Mouse (Mus musculus) skeletal muscle tissue, adult 2 months (tissue): ENCODE results near the gene Ciz1.

ENCODE experiments used
- DNase-seq: peaks from one replicate; pipeline ENCODE4 v3.0.0-alpha.2; 2012; ENCODE audit warnings: low read depth, low spot score

Ciz1 gene

DNA sequence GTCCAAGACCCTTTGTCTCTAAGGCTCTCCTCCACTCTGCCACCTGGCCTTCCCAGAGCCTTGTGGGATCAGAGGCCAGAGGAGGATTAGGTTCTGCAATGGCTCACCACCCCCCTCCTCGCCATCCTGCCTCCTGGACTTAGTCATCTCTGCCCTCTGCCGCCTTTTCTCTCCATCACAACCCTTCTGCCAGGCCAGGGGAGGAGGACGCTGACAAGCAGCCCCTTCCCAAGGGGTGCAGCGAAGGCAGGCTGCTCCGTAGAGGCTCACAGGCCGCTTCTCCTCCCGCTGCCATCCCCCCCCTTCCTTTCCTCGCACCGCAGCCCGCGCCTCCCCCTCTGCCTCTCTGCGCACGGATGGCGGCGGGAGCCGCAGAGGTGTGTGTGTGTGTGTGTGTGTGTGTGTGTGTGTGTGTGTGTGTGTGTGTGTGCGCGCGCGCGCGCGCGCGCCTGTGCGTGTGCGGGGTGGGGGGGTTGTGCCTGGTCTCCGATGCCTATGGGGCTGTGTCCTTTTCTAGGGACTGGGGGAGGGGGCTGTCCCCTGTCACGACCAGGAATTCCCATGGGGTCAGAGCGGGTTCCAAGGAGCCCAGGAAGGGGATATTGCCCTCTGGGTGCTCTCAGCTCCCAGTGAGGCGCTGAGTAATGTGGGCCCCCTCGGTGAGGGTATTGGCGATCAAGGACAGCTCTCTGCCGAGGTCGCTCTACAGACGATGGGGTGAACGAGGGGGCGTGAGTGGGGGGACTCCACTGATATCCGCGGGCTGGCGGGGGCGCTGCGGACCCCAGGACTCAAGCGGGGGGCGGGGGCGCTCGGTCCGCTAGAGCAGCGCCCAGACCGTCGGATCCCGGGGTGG is at the start of gene Ciz1:
Gene Ciz1 (plus strand): TSS at position 177 of the 856 bp plus-strand sequence.
- no peak for DNase-seq

- no peak for DNase-seq
These were observed 49.2 kb upstream of the Ciz1 start for GRCm38 (mm10) chr2:32302952-32303351.

- DNase-seq = no peak
These were observed 47.8 kb upstream of the Ciz1 start for GRCm38 (mm10) chr2:32304145-32304832.

DNA sequence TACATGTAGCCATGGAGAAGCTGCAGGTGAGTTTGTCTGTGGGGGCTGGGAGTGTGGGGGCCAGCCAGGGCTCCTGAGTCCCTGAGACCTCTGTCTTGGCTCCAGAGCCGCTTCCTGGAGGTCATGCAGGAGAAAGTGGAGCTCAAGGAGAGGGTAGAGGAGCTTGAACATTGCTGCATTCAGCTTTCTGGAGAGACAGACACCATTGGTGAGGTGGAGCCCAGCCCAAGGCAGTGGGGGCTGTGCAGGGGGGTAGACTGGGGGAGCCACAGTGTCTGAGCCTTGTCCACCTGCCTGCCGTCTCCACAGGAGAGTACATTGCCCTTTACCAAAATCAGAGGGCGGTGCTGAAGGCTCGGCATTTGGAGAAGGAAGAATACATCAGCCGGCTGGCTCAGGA is 46.5 kb upstream of the Ciz1 start:
- no peak for DNase-seq

DNA sequence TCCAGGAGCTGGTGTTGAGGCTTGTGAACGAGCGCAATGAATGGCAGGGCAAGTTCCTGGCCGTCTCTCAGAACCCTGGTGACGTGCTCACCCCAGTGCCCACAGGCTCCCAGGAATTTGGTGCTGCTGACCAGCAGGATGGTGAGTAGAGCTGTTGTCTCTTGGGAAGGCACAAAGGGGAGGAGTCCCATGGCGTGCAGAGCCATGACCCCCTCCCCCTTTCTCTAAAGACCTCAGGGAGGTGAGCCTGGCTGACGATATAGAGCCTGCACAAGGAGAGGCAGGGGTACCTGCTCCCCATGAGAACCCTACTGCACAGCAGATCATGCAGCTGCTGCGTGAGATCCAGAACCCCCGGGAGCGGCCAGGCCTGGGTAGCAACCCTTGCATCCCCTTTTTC is 46.0 kb upstream of the Ciz1 start:
- DNase-seq = no peak

DNA sequence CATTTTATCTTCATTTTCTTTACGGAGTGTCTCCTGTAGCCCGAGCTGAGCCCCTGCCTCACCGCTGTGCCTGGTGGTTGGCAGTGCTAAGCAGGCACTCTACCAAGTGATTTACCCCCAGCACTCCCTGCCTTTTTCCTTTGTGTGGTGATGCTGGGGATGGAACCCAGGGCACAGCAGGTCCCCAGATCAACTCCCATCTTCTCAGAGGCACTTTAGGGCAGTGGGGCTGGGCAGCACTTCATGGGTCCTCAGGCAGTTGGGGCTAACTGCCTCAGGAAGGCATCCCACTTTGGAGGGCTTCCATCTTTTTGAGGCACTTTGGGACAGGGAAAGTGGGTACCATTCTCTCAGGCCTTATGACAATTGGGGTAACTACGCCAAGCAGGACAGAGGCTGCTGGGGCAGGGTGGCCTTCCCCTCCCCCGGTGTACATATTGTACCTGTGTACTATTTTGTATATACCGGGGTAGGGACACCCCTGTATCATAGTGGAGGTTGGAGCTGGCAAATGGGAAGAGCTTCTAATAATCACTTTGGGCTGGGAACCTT is 44.8 kb upstream of the Ciz1 start:
- no peak for DNase-seq

DNA sequence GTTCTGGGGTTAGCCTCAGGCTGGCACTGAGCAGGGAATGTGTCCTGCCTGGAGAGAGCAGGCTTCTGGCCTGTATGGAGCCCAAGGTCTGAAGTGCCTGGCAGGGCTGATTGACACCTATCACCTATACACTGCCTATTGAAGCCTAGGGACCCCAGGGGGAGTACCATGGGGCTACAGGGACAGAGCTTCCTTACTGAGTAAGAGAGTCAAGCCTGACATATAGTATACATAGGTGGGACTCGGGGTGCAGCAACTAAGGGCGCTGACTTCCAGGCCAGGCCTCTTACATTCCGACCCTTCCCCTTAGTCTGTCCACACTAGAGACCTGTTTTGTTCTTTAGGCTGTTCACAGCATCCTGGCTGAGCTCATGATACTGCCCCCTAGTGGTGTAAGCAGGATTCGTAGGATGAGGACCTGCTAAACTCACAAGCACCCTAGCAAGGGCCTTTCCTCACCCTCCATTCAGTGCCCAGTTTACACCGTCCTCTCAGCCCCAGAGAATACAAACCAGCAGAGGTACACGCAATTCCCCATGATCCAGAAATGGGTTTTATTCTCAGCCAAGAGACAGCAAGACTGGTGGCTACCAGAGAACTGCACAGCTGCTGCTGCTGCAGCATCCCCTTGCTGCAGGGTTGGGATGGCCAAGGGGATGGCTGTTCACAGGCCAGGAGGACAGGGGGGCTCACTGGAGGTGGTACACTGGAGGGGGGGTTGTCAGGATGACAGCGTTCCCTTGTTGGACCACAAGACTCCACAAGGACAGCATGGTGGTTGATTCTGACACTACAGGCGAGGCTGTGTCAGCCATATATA is 44.0 kb upstream of the Ciz1 start:
- DNase-seq = no peak

- DNase-seq = no peak
These were observed 43.1 kb upstream of the Ciz1 start for GRCm38 (mm10) chr2:32308870-32309568.

- DNase-seq = no peak
These were observed 41.9 kb upstream of the Ciz1 start for GRCm38 (mm10) chr2:32310096-32310845.

GRCm38 (mm10) chr2:32311443-32312317 is 40.4 kb upstream of the Ciz1 start:
- no peak for DNase-seq

GRCm38 (mm10) chr2:32312318-32312964 is 39.7 kb upstream of the Ciz1 start:
- peak; percentile 67 for DNase-seq

- no peak for DNase-seq
These were observed 37.3 kb upstream of the Ciz1 start for GRCm38 (mm10) chr2:32314831-32315230.

GRCm38 (mm10) chr2:32315751-32316150 is 36.4 kb upstream of the Ciz1 start:
- peak; percentile 67 for DNase-seq

DNA sequence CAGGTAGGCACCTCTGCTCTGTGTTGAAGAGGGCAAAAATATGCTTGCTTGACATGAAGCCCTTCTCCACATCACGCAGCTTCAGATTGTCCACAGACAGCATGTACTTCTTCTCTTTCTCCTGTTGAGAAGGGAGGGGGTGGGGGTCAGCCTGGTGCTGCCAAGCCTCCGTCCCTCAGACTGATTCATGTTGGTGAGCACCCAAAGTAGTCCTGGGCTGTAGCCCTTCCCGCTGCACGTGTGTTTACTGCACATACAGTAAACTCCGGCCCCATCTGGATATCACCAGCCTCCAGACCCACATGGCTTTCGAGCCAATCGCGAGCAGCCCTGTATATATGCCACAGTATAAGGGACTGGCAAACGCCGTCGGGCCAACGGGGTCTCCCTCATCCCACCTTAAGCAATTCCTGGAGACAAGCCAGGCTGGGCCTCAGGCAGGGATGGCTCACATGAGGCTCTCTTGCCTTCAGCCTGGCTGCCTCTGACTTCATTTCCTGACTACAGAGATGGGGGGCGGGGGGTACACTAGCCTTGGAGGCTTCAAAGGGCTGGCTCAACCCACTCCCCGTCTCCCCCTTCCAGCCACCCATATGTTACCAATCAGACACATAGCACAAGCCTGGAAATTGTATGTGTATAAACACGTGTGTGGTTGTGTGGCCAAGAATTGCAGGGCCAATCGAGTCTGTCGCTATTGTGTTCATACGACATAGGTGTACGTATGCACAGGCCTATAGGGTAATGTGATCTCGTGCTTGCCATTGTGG is 35.1 kb upstream of the Ciz1 start:
- no peak for DNase-seq

DNA sequence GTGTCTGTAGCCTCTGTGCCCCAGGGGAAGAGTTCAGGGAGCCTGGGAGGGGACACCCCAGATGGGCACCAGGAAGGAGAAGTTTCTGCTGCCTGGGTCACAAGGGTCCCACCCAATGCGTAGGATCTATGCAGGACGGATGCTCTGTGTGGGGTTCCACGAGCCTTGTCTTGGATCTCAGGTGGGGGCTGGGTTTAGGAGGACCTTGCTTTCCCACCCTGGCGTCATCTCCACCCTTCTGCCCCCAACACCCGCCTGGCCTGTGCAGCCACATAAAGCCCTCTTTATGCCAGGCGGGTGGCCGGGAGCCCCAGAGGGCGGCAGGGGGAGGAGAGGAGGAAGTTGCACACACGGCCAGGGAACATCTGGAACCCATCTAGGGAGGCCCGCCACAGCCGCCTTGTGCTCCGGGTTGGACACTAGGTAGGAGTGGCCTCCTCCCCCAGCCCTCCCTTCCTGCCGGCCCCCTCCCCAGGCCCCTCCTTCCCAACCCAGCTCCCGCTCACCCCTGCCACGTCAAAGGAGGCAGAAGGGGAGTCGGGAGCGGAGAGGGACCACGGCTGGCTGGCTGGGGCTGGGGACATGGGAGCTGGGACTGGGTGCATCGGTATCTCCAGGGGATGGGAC is 34.2 kb upstream of the Ciz1 start:
- DNase-seq = peak; percentile 83

DNA sequence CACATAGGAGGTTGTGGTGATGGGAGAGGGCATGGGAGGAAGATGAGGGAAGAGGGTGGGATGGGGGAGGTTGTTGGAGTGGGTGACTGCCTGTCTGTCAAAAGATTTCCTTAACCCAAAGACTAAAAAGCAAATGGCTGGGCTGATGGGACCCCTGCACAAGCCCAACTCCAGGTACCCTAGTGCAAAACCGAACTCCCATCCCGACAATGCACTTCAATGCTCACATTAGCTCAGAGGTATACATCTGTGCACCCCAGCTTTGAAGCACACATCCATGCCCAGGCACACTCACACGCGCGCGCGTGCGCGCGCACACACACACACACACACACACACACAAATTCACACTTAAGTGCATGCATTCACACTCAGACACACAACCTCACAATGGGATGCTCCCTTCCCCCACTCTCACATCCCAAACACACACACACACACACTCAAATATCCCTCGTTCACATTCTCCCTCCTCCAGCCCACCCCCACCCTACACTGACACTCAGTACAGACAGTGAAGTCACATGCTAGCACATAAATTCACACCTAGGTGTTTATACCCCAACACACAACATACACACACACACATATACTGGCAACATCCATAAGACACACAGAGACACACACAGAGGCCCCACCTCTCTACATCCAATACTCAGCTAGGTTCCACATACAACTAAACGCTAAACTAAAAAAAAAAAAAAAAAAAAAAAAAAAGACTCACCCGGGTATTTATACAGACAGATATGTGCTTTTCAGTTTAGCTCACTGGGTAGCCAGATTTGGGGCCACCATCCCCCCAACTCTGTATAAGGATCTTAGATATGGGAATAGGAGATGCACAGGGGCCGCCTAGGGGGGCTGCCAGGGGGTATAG is 33.2 kb upstream of the Ciz1 start:
- no peak for DNase-seq
